Mouse (Mus musculus): ENCODE measurements at regions not wholly inside any gene's neighbourhood (a gene's known extent, or its start where the extent isn't known, plus 50 kb on each side); places are given as distances from the start of the nearest gene placed in this dataset.
A peak's percentile ranks its signal among the peaks of the same experiment; 100 is the strongest.

DNA sequence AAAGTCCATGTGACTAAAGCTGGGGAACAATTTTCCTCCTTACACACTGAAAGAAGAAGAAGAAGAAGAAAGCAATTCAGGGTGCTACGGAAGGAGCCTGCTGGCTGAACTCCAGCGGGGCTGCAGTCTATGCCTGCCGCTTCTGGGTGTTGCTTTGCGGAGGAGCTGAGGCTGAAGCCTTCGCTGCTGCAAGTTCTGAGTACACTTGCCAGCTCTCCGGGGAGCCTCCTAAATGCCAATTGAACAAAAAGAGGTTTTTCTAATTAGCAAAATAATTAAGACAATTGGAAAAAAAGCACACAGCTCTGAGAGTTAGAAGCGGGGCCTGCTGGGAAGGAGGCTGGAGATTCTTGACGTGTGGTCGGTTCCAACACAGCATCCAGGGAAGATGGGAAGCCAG lies 378.0 kb downstream of the Fam19a5 start:
- Histone ChIP-seq H3K36me3 (ENCODE audit: insufficient read depth, low read length) (no peaks in the 10 kb centered on the region), H3K27me3 (ENCODE audit: insufficient read depth, low read length) (peaks cover 10% of the 10 kb centered on the region; the same call in 1 of the 2 replicates), H3K4me1 (replicated peaks; ENCODE audit: low read depth, low read length) (peaks cover 6% of the 10 kb centered on the region; the same call in 1 of the 2 replicates), H3K9me3 (ENCODE audit: low read length) (no peaks in the 10 kb centered on the region; the same call in 1 of the 2 replicates), H3K4me3 (replicated peaks; ENCODE audit: low read length) (no peak overlapping the region)
- TF ChIP-seq POU5F1 (IDR thresholded peaks at IDR 0.05; ENCODE audit: borderline replicate concordance, low read length) (no peak), NANOG (IDR thresholded peaks at IDR 0.05; ENCODE audit: borderline replicate concordance, low read length) (no peak), CTCF (conservative IDR thresholded peaks at IDR 0.05; ENCODE audit: low read length) (no peak)

DNA sequence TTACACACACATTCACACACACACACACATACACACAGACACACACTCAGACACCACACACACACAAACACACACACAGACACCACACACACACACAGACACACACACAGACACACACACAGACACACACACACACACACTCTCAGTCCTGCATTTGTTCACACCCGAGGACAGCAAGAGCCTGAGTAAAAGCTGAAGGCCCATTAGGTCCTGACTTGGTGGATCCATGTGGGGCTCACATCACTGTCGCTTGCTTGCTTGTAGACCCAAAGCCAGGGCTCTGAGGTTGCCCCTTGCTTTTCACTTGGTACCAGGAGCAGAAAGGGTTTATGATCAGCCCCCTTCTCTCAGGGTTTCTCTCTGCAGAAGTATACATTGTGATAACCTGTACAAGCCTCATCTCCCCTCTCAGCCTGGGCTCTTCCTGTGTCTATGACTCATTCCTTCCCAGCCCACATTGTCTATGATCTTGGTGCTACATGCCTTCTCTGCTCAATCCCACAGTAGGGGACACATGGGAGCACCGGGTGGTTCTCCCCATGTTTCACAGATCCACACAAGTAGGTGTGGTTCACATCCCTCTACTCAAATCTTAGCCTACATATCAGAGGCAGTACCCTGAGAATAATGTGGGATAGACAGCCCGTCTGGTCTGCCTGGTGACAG lies 378.8 kb downstream of the Fam19a5 start:
- peaks cover 6% of the 10 kb centered on the region; the same call in 1 of the 2 replicates for H3K4me1 ChIP-seq (replicated peaks; ENCODE audit: low read depth, low read length)
- peaks cover 10% of the 10 kb centered on the region; the same call in 1 of the 2 replicates for H3K27me3 ChIP-seq (ENCODE audit: insufficient read depth, low read length)
- H3K4me3 ChIP-seq (replicated peaks; ENCODE audit: low read length), result no peak overlapping the region
- no peaks in the 10 kb centered on the region for H3K36me3 ChIP-seq (ENCODE audit: insufficient read depth, low read length)
- TF ChIP-seq POU5F1 (IDR thresholded peaks at IDR 0.05; ENCODE audit: borderline replicate concordance, low read length) (no peak), CTCF (conservative IDR thresholded peaks at IDR 0.05; ENCODE audit: low read length) (no peak), NANOG (IDR thresholded peaks at IDR 0.05; ENCODE audit: borderline replicate concordance, low read length) (no peak)
- H3K9me3 ChIP-seq (ENCODE audit: low read length), result no peaks in the 10 kb centered on the region; the same call in 1 of the 2 replicates

DNA sequence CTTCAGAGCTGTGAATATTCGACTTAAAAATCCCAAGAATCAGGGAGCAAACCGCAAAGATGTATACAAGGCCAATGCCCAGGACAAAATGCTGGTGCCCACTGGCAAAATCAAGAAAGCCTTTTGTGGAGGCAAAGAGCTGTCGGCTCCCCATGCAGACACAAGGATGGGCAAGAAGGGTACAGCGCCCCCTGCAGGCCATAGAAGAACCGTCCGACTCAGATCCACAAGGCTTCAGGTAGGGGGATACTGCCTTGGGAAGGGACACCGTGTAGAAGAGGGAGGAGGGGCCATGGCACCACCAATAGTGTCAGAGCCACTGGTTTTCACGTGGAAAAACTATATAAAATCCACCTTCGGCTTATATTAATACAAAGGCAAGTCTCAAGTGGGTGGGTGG lies 379.8 kb downstream of the Fam19a5 start:
- Histone ChIP-seq H3K27me3 (ENCODE audit: insufficient read depth, low read length) (peaks cover 10% of the 10 kb centered on the region; the same call in 1 of the 2 replicates), H3K9me3 (ENCODE audit: low read length) (no peaks in the 10 kb centered on the region; the same call in 1 of the 2 replicates), H3K4me3 (replicated peaks; ENCODE audit: low read length) (no peak overlapping the region), H3K4me1 (replicated peaks; ENCODE audit: low read depth, low read length) (peaks cover 6% of the 10 kb centered on the region; the same call in 1 of the 2 replicates), H3K36me3 (ENCODE audit: insufficient read depth, low read length) (no peaks in the 10 kb centered on the region)
- TF ChIP-seq POU5F1 (IDR thresholded peaks at IDR 0.05; ENCODE audit: borderline replicate concordance, low read length) (no peak), NANOG (IDR thresholded peaks at IDR 0.05; ENCODE audit: borderline replicate concordance, low read length) (no peak), CTCF (conservative IDR thresholded peaks at IDR 0.05; ENCODE audit: low read length) (peak; percentile 25)

DNA sequence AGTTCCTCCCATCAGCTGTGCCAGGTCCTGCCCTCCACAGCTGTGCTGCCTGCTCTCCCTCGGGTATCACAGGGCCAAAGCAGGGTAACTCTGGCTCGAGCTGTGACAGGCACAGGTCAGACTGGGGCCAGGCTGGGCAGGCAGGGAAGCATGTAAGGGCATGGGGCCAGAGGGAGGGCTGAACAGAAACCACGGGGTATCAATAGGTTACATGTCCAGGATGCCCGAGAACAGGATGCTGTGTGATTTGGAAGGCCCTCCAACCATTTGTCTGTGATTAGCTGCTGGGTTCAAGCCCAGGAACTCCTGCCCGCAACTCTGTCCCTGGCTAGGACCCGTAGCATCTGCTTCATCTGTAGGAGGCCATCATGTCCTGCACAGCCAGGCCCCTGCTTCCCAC lies 391.9 kb downstream of the Fam19a5 start:
- no peaks in the 10 kb centered on the region for H3K36me3 ChIP-seq (ENCODE audit: insufficient read depth, low read length)
- no peaks in the 10 kb centered on the region for H3K4me1 ChIP-seq (replicated peaks; ENCODE audit: low read depth, low read length)
- no peak for TF ChIP-seq POU5F1 (IDR thresholded peaks at IDR 0.05; ENCODE audit: borderline replicate concordance, low read length)
- no peak for TF ChIP-seq NANOG (IDR thresholded peaks at IDR 0.05; ENCODE audit: borderline replicate concordance, low read length)
- no peak for TF ChIP-seq CTCF (conservative IDR thresholded peaks at IDR 0.05; ENCODE audit: low read length)
- H3K27me3 ChIP-seq (ENCODE audit: insufficient read depth, low read length), result no peaks in the 10 kb centered on the region
- H3K4me3 ChIP-seq (replicated peaks; ENCODE audit: low read length), result no peak overlapping the region
- peaks cover 29% of the 10 kb centered on the region for H3K9me3 ChIP-seq (ENCODE audit: low read length)

DNA sequence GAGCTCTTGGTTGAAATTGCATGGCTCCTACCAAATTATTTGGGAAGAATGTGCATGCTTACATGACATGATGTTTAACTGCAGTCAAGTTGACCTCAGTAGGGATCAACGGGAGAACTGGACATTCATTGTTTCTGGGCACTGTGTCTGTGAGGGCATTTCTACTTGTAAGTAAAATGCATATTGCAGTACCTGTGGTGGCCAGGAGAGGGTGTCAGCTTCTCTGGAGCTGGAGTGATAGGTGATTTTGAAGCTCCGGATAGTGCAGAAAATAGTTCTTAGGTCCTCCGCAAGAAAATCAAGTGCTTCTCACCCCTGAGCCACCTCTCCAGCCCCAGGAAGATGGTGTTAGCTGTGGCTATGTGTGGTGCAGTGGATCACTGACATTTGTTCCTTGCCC lies 396.7 kb downstream of the Fam19a5 start:
- no peaks in the 10 kb centered on the region for H3K27me3 ChIP-seq (ENCODE audit: insufficient read depth, low read length)
- H3K36me3 ChIP-seq (ENCODE audit: insufficient read depth, low read length), result no peaks in the 10 kb centered on the region
- no peak for TF ChIP-seq POU5F1 (IDR thresholded peaks at IDR 0.05; ENCODE audit: borderline replicate concordance, low read length)
- peak; percentile 55 for TF ChIP-seq CTCF (conservative IDR thresholded peaks at IDR 0.05; ENCODE audit: low read length)
- H3K9me3 ChIP-seq (ENCODE audit: low read length), result peaks cover 23% of the 10 kb centered on the region
- no peak overlapping the region for H3K4me3 ChIP-seq (replicated peaks; ENCODE audit: low read length)
- no peaks in the 10 kb centered on the region for H3K4me1 ChIP-seq (replicated peaks; ENCODE audit: low read depth, low read length)

DNA sequence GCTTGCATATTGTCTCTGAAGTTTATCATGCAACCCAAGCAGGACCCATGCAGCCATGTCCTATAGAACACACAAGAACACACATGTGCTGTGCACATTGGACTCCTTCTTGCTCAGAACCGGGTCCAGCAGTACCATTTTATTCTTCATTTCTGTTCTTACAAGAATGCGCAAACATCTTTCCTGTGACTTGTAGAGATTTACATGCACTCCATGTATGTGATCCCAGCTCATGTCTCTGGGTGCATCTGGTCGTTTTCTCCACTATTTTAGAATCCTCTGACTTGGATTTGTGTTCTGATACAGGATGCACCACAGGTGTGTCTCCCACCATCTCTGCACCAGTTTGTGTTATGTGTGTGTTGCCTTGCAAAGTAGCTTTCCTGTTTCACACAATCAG lies 408.4 kb downstream of the Fam19a5 start:
- Histone ChIP-seq H3K4me1 (replicated peaks; ENCODE audit: low read depth, low read length) (no peaks in the 10 kb centered on the region), H3K4me3 (replicated peaks; ENCODE audit: low read length) (no peak overlapping the region), H3K9me3 (ENCODE audit: low read length) (peaks cover 13% of the 10 kb centered on the region), H3K36me3 (ENCODE audit: insufficient read depth, low read length) (no peaks in the 10 kb centered on the region), H3K27me3 (ENCODE audit: insufficient read depth, low read length) (no peaks in the 10 kb centered on the region)
- TF ChIP-seq POU5F1 (IDR thresholded peaks at IDR 0.05; ENCODE audit: borderline replicate concordance, low read length) (no peak), NANOG (IDR thresholded peaks at IDR 0.05; ENCODE audit: borderline replicate concordance, low read length) (no peak), CTCF (conservative IDR thresholded peaks at IDR 0.05; ENCODE audit: low read length) (no peak)

DNA sequence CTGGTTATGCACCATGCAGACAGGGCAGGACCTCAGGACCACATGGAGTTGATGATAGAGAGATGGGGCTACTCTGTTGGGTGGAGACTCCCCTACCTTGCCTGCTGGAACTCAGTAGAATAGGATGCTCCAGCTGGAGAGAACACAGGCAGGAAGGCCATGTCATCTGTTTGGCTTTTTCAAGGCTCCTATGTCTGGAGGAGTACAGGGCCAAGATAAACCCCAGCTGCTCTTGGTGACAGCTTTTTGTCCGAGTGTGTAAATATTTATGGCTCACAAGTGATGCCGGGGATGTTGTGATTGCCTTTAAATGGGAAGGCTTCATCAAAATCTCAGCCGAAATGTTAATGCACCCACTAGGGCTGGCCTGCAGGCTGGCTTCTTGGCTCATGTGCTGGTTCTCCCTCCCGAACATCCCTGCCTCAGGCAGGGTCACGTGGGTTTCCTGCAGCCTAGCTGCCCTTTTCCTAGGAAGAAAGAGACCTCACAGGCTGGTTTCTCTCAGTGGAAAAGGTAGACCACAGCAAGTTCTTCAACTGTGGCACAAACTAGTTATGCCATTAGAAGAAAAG lies 411.7 kb downstream of the Fam19a5 start:
- H3K4me3 ChIP-seq (replicated peaks; ENCODE audit: low read length), result no peak overlapping the region
- H3K4me1 ChIP-seq (replicated peaks; ENCODE audit: low read depth, low read length), result no peaks in the 10 kb centered on the region
- H3K27me3 ChIP-seq (ENCODE audit: insufficient read depth, low read length), result no peaks in the 10 kb centered on the region
- TF ChIP-seq CTCF (conservative IDR thresholded peaks at IDR 0.05; ENCODE audit: low read length) (no peak), POU5F1 (IDR thresholded peaks at IDR 0.05; ENCODE audit: borderline replicate concordance, low read length) (no peak), NANOG (IDR thresholded peaks at IDR 0.05; ENCODE audit: borderline replicate concordance, low read length) (no peak)
- no peaks in the 10 kb centered on the region for H3K36me3 ChIP-seq (ENCODE audit: insufficient read depth, low read length)
- H3K9me3 ChIP-seq (ENCODE audit: low read length), result no peaks in the 10 kb centered on the region

DNA sequence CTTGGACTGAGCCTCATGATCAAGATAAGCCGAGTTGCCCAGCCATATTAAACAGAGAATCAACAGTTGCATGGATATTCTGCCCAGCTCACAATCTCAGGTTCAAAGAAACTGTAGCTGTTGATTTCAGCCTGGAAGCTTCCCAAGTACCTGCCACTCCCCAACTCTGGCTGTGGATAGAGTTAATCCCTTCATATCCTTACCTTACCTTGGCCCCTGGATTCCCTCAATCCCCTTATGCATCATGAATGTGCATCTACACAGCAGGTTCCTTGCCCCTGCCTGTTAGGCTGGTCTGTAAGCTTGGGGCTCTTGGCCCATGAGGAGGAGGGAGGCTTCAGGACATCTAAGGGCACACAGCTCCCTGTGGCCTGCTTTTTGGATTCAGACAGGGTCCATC lies 414.8 kb downstream of the Fam19a5 start:
- Histone ChIP-seq H3K27me3 (ENCODE audit: insufficient read depth, low read length) (no peaks in the 10 kb centered on the region; the same call in 1 of the 2 replicates), H3K9me3 (ENCODE audit: low read length) (no peaks in the 10 kb centered on the region), H3K4me3 (replicated peaks; ENCODE audit: low read length) (no peak overlapping the region), H3K36me3 (ENCODE audit: insufficient read depth, low read length) (no peaks in the 10 kb centered on the region), H3K4me1 (replicated peaks; ENCODE audit: low read depth, low read length) (no peaks in the 10 kb centered on the region)
- TF ChIP-seq POU5F1 (IDR thresholded peaks at IDR 0.05; ENCODE audit: borderline replicate concordance, low read length) (no peak), NANOG (IDR thresholded peaks at IDR 0.05; ENCODE audit: borderline replicate concordance, low read length) (no peak)
